Mouse (Mus musculus) midbrain, postnatal 0 days (tissue): ENCODE measurements at regions not wholly inside any gene's neighbourhood (a gene's known extent, or its start where the extent isn't known, plus 50 kb on each side); places are given as distances from the start of the nearest gene placed in this dataset.

ENCODE experiments used
- ATAC-seq: fragments of 200-750 bp; cut with Nextera tagmentation; 2 replicates; pipeline ENCODE4 v1.8.0; 2017; ENCODE audit warnings: moderate number of reproducible peaks, mild to moderate bottlenecking, moderate TSS enrichment, moderate library complexity; ENCODE audit not compliant: low FRiP score
- DNase-seq: peaks from one replicate; pipeline ENCODE4 v3.0.0-alpha.2; 2015; ENCODE audit warnings: low spot score
- H3K27ac ChIP-seq: fragments of 300-500 bp; sonication (generic); 2 replicates; pipeline ENCODE4 v1.5.1; 2014; ENCODE audit warnings: low read depth, mild to moderate bottlenecking, low read length, mixed read lengths
- H3K27me3 ChIP-seq: fragments of 300-500 bp; sonication (generic); 2 replicates; pipeline ENCODE4 v1.6.1; 2014; ENCODE audit warnings: low read length, control low read depth, mixed read lengths; ENCODE audit not compliant: insufficient read depth
- H3K36me3 ChIP-seq: fragments of 300-500 bp; sonication (generic); 2 replicates; pipeline ENCODE4 v1.6.1; 2014; ENCODE audit warnings: low read length, control low read depth, mixed read lengths; ENCODE audit not compliant: insufficient read depth
- H3K4me1 ChIP-seq: fragments of 300-500 bp; sonication (generic); 2 replicates; pipeline ENCODE4 v1.6.1; 2014; ENCODE audit warnings: mild to moderate bottlenecking, control low read depth, antibody characterized with exemption, low read length, mixed read lengths; ENCODE audit not compliant: insufficient read depth
- H3K4me2 ChIP-seq: fragments of 300-500 bp; sonication (generic); 2 replicates; pipeline ENCODE4 v1.6.1; 2014; ENCODE audit warnings: low read depth, mild to moderate bottlenecking, low read length, mixed read lengths; ENCODE audit not compliant: poor library complexity, severe bottlenecking
- H3K4me3 ChIP-seq: fragments of 300-500 bp; sonication (generic); 2 replicates; pipeline ENCODE4 v1.5.1; 2014; ENCODE audit warnings: low read depth, mild to moderate bottlenecking, low read length, moderate library complexity
- H3K9ac ChIP-seq: fragments of 300-500 bp; sonication (generic); replicated peaks from 2 replicates; pipeline ENCODE4 v1.6.1; 2014; ENCODE audit warnings: mild to moderate bottlenecking, low read length, moderate library complexity, mixed read lengths; ENCODE audit not compliant: poor library complexity, severe bottlenecking
- H3K9me3 ChIP-seq: fragments of 300-500 bp; sonication (generic); 2 replicates; pipeline ENCODE4 v1.6.1; 2016; ENCODE audit warnings: low read length, control low read depth
- CTCF ChIP-seq: IDR thresholded peaks from 2 replicates; pipeline ENCODE4 v1.5.1; 2016; ENCODE audit warnings: antibody characterized with exemption, mild to moderate bottlenecking
- WGBS: fragments of 180-500 bp; shearing (Covaris S2); extraction: QIAGEN DNeasy Blood & Tissue Kit; methylation state at CpG from one replicate; pipeline ENCODE4 v1.1.7; 2014; 5-methylcytosine and 5-hydroxymethylcytosine counted together

GRCm38 (mm10) chr2:144123395-144124034, 90.7 kb downstream of the Banf2 start:
- 82% methylated on average over 8 of the region's 8 CpGs for WGBS

GRCm38 (mm10) chr2:144127082-144128037, 94.5 kb downstream of the Banf2 start:
- H3K27me3 ChIP-seq: no peaks in the 10 kb centered on the region
- no peaks in the 10 kb centered on the region for H3K36me3 ChIP-seq
- no peak for TF ChIP-seq CTCF
- WGBS: 65% methylated on average over 12 of the region's 13 CpGs
- peak; percentile 56 for DNase-seq
- no peak overlapping the region for H3K4me2 ChIP-seq
- peak; percentile 34; the same call in 1 of the 2 replicates for ATAC-seq
- H3K4me1 ChIP-seq: 0 out of 2 replicates have a peak, but pooled peaks cover 3% of the 10 kb centered on the region
- H3K9me3 ChIP-seq: no peaks in the 10 kb centered on the region
- no peak overlapping the region for H3K9ac ChIP-seq
- H3K27ac ChIP-seq: peak overlapping the region; percentile 43; the same call in 1 of the 2 replicates
- no peak overlapping the region for H3K4me3 ChIP-seq

More at GRCm38 (mm10) chr2:144123395-144124034, 90.7 kb downstream of the Banf2 start:
- ATAC-seq (no peak), DNase-seq (no peak)
- no peak overlapping the region for H3K4me3 ChIP-seq
- no peak overlapping the region for H3K4me2 ChIP-seq
- H3K27me3 ChIP-seq: no peaks in the 10 kb centered on the region
- no peak overlapping the region for H3K9ac ChIP-seq
- H3K9me3 ChIP-seq: no peaks in the 10 kb centered on the region
- no peaks in the 10 kb centered on the region for H3K36me3 ChIP-seq
- TF ChIP-seq CTCF: no peak
- H3K4me1 ChIP-seq: 0 out of 2 replicates have a peak, but pooled peaks cover 3% of the 10 kb centered on the region
- no peak overlapping the region for H3K27ac ChIP-seq

- DNase-seq: peak; percentile 44
- TF ChIP-seq CTCF: no peak
- Histone ChIP-seq H3K4me3 (no peak overlapping the region), H3K9me3 (no peaks in the 10 kb centered on the region), H3K27ac (no peak overlapping the region), H3K9ac (no peak overlapping the region), H3K27me3 (no peaks in the 10 kb centered on the region), H3K4me1 (0 out of 2 replicates have a peak, but pooled peaks cover 3% of the 10 kb centered on the region), H3K4me2 (no peak overlapping the region), H3K36me3 (no peaks in the 10 kb centered on the region)
- ATAC-seq: no peak
- WGBS: 83% methylated on average over 3 of the region's 3 CpGs
These were observed 95.2 kb downstream of the Banf2 start for GRCm38 (mm10) chr2:144128038-144128402.

GRCm38 (mm10) chr2:144128527-144128926, 95.7 kb downstream of the Banf2 start:
- H3K4me2 ChIP-seq: no peak overlapping the region
- H3K27me3 ChIP-seq: no peaks in the 10 kb centered on the region
- ATAC-seq: no peak
- no peak for TF ChIP-seq CTCF
- 0 out of 2 replicates have a peak, but pooled peaks cover 3% of the 10 kb centered on the region for H3K4me1 ChIP-seq
- 83% methylated on average over 4 of the region's 4 CpGs for WGBS
- no peaks in the 10 kb centered on the region for H3K9me3 ChIP-seq
- no peaks in the 10 kb centered on the region for H3K36me3 ChIP-seq
- H3K9ac ChIP-seq: no peak overlapping the region
- DNase-seq: no peak
- no peak overlapping the region for H3K4me3 ChIP-seq
- H3K27ac ChIP-seq: no peak overlapping the region

GRCm38 (mm10) chr2:144133806-144134574, 101.1 kb downstream of the Banf2 start:
- TF ChIP-seq CTCF: no peak
- ATAC-seq: no peak
- no peak for DNase-seq
- H3K4me2 ChIP-seq: no peak overlapping the region
- H3K9ac ChIP-seq: no peak overlapping the region
- H3K9me3 ChIP-seq: no peaks in the 10 kb centered on the region
- no peak overlapping the region for H3K27ac ChIP-seq
- H3K27me3 ChIP-seq: no peaks in the 10 kb centered on the region
- H3K4me3 ChIP-seq: no peak overlapping the region
- H3K4me1 ChIP-seq: no peaks in the 10 kb centered on the region
- H3K36me3 ChIP-seq: no peaks in the 10 kb centered on the region
- 69% methylated on average over 14 of the region's 14 CpGs for WGBS
